Mouse (Mus musculus) embryo, embryonic 10 days (tissue): Measurements from ENCODE around the gene Tas2r135.

ENCODE experiments used
- DNase-seq: peaks from one replicate; pipeline ENCODE4 v3.0.0-alpha.2; 2015; ENCODE audit warnings: low spot score

Tas2r135 gene

DNA sequence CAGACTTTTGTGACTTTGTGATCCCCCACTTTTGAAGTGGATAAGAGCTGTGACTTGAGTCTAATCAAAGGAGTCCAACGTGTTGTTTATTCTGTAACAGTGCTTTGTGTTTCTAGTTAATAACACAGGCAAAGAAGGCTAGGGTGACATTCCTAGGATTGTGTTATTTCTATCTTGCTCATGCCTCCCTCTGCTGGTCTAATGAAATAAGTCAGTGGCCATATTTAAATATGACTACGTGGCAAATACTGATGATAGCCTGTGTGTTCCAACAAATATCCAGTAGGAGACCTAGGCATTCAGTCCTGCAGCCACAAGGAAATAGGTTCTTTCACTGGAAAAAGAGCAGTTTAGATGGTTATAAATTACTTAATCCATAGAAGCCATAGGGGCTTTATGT lies 28.3 kb downstream of the Tas2r135 start:
- DNase-seq, result no peak

DNA sequence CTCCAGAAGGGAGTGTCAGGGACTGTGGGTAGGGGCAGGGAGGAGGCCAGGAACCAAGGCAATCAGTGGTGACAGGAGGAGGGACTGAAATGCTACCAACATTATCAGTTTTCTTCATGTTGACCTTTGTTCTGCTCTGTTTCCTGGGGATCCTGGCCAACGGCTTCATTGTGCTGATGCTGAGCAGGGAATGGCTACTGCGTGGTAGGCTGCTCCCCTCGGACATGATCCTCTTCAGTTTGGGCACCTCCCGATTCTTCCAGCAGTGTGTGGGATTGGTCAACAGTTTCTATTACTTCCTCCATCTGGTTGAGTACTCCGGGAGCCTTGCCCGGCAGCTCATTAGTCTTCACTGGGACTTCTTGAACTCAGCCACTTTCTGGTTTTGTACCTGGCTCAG lies 29.2 kb downstream of the Tas2r135 start, which contains the start of gene Tas2r126:
Gene Tas2r126 (plus strand): TSS at position 90 of the 400 bp plus-strand sequence.
- DNase-seq, result no peak

DNA sequence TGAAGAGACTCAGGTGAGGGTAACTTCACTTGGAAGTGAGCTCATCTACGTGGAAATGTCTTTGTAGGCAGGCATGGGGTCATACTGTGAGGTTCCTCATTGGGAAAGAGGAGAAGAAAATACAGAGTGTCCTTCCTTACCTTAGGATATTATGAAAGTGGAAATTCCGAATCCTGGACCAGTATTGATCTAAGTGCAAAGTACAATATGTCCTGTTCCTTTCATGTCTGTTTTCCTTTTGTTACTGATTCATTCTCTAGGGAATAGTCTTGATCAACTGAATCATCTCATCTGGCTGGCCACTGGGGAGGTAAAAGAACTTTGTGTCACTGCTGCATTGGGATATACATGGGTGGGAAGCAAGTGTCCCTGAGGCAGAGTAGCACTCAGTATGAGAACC lies 30.3 kb downstream of the Tas2r135 start:
- no peak for DNase-seq

DNA sequence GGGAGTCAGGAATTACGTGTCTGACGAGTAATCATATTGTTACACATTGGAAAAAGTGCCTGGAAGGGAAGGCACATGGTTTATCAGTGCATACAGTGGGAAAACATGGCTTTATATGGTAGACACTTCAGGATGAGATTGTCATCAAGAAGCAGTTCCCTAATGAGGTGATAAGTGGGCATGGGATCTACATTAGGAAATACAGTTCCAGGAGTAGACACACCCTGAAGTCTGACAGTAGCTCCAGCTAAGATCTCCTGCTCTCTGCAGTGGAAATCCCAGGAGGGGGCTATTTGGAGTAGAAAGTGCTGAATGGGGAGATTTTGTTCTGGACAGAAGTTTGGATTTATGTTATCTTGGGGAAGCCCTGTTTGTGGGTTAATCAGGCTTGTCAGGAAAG lies 36.2 kb downstream of the Tas2r135 start:
- DNase-seq, result no peak

DNA sequence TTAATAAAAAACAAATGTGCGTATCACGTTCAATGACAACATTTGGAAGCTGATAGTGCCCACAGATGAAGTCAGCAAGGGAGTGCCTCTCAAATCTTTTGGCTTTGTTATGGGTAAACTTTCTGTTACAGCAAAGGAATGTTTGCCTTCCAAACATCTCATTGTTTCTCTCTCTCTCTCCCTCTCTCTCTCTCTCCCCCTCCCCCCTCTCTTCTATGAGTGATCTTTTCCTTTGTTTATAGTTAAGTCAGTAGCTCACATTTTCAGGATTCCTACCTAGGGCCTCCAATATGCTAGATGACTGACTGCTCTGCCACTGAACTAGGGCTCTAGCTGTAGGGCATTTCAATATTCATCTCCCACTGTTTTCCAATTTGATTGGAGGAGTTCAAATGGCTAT lies 39.3 kb downstream of the Tas2r135 start:
- no peak for DNase-seq

DNA sequence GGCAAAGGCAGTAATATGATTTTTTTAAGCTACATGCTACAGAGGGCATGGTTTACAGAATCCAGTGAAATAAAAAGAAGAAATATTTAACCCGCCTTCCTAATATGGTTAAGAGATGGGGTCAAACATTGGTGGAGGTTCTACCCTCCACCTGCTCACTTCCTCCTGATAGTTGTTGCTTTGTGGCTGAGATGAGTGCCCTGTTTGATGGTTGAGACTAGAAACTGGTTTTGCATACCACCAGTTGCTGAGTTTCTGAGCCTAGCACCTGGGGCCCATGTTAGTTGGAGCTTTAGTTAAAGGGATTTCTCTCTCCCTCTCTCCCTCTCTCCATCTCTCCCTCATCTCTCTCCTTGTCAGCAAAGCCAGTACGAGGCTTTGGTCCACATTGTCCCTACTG lies 42.1 kb downstream of the Tas2r135 start:
- no peak for DNase-seq
